Mouse (Mus musculus): ENCODE results near the gene Bola1. TPM values are rescaled to one million over a fixed set of nuclear protein-coding genes. Genes with fewer than 3 reads are reported as not detected.

Bola1 gene
- 39.6 and 42.5 TPM in 2 replicates for polyA plus RNA-seq (2012; rRNA removed)

DNA sequence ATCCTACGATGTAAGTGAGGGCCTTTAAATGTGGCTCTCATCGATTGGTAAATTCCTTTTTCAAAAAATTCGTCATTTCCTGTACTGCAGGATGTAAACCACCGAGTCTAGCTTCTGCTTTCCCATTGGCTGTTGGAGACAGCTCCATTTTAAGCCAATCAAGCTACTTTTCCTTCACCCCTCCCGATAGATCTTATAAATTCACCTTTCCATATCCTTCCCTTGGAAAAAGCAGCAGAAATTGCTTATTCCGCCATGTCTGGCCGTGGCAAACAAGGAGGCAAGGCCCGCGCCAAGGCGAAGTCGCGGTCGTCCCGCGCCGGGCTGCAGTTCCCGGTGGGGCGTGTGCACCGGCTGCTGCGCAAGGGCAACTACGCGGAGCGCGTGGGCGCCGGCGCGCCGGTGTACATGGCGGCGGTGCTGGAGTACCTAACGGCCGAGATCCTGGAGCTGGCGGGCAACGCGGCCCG, at the start of gene Bola1, which contains the start of gene Hist2h2ab:
Bola1 (minus strand) TSS at position 49 of the 470 bp plus-strand sequence.
Hist2h2ab (plus strand) TSS at position 205 of the 470 bp plus-strand sequence.

DNA sequence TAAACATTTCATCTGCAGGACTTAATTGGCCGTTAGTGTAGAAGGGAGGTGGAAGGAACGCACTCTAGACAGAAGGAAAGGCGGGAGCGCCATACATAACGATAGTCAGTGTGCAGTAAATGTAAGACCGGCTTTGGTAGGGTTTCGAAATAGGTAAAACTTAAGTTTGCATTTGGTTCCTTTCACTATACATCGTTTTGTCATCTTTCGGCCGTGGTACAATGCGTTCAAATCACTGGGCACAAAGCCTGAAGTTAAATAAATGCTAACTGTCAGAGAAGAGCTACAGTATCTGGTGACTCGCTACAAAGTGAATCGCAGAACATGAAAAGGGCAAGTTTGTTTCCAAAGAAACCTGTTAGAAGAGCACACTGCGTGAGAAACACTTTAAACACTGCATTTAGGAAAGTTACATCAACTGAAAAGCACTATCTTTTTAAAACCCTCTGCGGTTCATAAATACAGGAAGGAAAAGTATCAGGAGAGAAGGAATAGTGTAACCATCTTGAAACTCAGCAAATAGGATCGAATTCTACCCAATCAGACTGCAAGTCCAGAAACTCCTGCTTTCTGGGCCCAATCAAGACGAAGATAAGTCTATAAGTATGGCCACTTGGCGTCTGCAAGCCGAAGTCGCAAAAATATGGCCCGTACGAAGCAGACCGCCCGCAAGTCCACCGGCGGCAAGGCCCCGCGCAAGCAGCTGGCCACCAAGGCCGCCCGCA, 48.7 kb upstream of the Bola1 start, which contains the start of gene Hist2h3b:
Hist2h3b (plus strand) TSS at position 604 of the 725 bp plus-strand sequence.

DNA sequence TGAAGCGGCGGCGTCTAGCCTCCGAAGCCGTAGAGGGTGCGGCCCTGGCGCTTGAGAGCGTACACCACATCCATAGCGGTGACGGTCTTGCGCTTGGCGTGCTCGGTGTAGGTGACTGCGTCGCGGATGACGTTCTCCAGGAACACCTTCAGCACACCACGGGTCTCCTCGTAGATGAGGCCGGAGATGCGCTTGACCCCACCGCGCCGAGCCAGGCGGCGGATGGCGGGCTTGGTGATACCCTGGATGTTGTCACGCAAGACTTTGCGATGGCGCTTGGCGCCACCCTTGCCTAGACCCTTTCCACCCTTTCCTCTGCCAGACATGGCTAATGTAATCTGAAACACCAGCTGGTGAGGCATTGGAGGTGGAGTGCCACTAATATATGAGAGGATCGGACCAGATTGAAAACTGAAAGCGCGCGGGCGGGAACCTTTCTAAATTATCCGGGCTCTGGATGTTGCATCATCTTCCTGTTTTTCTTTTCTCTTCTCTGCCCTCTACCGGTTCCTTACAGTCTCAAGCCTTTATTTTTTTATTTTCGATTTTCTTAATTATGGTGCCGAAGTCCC, 43.6 kb upstream of the Bola1 start, which contains the start of gene Hist2h4:
Hist2h4 (minus strand) TSS at position 333 of the 572 bp plus-strand sequence.

DNA sequence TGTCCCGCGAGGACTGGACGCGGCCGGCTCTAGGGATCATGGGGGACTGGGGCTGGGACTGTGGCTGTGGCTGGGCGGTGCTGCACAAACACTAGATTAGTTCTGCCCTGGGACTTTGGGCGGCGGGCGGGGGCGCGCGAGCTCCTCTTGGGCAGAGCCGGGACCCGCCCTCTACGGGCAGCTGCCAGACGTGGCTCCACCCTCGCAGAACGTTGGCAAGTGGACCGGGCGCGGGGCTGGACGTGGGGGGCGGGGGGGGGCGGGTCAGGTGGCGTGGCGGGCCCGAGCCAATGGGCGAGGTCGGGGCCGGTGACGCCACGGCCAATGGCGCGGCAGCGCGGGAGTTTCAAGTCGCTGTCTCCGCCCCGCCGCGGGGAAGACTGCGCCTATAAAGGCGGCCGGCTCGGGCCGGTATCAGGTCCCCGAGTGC, 26.9 kb upstream of the Bola1 start, which contains the start of gene Hist2h3c1:
Hist2h3c1 (plus strand) TSS at position 259 of the 430 bp plus-strand sequence.

DNA sequence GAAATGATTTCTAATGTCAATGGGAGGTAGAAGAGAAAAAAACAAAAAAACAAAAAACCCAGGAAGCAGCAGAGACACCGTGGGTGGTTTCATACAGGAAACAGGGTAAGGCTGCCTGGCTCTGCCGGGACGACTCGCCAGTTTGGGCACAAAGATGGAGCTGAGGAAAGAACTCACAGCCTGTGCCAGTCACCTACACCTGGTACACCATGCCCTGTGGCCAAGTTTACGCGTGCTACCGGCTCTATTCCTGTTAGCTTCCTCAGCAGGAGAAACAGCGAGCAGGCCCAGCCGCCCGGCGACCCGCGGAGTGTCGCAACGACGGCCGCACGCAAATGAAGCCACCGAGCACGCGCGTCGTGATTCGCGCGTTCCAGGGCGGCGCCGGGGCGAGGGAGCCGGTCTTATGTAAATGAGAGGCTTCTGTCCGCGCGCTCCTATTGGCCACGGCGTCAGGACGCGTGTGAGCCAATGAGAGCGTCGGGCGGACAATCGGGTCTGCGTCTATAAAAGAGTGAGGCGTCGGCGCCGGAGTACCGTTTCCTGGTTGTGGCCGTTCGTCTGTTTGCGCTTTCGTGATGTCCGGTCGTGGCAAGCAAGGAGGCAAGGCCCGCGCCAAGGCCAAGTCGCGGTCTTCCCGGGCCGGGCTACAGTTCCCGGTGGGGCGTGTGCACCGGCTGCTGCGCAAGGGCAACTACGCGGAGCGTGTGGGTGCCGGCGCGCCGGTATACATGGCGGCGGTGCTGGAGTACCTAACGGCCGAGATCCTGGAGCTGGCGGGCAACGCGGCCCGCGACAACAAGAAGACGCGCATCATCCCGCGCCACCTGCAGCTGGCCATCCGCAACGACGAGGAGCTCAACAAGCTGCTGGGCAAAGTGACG, 25.7 kb upstream of the Bola1 start, which contains the start of gene Hist2h2aa1:
Hist2h2aa1 (plus strand) TSS at position 495 of the 884 bp plus-strand sequence.

DNA sequence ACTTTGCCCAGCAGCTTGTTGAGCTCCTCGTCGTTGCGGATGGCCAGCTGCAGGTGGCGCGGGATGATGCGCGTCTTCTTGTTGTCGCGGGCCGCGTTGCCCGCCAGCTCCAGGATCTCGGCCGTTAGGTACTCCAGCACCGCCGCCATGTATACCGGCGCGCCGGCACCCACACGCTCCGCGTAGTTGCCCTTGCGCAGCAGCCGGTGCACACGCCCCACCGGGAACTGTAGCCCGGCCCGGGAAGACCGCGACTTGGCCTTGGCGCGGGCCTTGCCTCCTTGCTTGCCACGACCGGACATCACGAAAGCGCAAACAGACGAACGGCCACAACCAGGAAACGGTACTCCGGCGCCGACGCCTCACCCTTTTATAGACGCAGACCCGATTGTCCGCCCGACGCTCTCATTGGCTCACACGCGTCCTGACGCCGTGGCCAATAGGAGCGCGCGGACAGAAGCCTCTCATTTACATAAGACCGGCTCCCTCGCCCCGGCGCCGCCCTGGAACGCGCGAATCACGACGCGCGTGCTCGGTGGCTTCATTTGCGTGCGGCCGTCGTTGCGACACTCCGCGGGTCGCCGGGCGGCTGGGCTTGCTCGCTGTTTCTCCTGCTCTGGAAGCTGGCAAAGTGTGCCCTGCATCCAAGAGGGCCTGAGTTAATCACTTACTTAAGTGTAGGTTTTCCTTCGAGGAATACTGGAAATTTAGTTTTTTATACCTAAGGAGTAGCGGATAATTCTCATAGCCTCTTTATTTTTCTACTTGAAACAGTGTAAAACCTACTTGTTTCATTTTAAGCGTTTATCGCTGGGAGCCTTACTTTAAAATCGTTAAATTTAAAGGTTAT, 20.7 kb upstream of the Bola1 start, which contains the start of gene Hist2h2aa2:
Hist2h2aa2 (minus strand) TSS at position 328 of the 850 bp plus-strand sequence.

DNA sequence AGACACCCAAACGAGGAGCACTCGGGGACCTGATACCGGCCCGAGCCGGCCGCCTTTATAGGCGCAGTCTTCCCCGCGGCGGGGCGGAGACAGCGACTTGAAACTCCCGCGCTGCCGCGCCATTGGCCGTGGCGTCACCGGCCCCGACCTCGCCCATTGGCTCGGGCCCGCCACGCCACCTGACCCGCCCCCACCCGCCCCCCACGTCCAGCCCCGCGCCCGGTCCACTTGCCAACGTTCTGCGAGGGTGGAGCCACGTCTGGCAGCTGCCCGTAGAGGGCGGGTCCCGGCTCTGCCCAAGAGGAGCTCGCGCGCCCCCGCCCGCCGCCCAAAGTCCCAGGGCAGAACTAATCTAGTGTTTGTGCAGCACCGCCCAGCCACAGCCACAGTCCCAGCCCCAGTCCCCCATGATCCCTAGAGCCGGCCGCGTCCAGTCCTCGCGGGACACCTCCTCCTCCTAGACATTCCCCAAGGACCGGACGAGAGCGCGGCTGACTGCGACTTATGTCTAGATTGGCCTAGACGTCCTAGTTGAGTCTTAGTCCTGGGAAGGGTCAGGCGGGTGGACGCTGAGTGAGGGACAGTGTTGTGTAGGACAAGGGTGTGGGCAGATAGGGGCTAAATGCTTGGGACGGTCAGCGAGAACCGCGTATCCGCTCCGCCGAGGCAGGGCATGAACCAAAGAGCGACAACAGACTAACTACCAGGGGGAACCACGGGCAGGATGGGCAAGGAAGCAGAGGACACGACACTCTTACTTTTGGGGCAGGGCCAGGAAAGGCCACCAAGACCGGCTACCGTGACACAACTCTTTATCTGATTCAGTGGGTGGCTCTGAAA, 19.7 kb upstream of the Bola1 start, which contains the start of gene Hist2h3c2:
Hist2h3c2 (minus strand) TSS at position 174 of the 840 bp plus-strand sequence.

DNA sequence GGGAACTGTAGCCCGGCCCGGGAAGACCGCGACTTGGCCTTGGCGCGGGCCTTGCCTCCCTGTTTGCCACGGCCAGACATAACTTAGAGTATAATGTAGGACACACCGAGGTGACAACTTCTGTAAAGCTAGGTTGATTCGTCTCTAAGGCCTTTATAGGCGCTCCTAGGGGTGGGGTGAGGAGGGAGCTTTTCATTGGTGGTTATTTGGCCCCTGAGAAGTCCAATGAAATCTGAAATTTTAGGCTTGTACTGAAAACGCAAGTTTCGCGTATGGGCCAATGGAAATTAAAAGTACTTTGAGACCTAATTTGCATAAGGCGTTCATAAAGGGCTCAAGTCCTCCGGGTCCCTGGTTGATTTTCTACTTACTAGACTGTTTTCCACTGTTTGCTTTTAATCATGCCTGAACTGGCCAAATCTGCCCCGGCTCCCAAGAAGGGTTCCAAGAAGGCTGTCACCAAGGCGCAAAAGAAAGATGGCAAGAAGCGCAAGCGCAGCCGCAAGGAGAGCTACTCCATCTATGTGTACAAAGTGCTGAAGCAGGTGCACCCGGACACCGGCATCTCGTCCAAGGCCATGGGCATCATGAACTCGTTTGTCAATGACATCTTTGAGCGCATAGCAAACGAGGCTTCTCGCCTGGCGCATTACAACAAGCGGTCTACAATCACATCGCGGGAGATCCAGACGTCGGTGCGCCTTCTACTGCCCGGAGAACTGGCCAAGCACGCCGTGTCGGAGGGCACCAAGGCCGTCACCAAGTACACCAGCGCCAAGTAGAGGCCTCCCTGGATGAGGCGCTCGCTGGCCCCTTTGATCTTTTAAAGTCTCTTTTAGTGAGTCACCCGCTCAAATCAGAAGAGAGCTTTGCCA, 1.5 kb upstream of the Bola1 start, which contains the start of the genes Hist2h2ac and Hist2h2be:
Hist2h2ac (minus strand) TSS at position 116 of the 875 bp plus-strand sequence.
Hist2h2be (plus strand) TSS at position 355 of the 875 bp plus-strand sequence.

DNA sequence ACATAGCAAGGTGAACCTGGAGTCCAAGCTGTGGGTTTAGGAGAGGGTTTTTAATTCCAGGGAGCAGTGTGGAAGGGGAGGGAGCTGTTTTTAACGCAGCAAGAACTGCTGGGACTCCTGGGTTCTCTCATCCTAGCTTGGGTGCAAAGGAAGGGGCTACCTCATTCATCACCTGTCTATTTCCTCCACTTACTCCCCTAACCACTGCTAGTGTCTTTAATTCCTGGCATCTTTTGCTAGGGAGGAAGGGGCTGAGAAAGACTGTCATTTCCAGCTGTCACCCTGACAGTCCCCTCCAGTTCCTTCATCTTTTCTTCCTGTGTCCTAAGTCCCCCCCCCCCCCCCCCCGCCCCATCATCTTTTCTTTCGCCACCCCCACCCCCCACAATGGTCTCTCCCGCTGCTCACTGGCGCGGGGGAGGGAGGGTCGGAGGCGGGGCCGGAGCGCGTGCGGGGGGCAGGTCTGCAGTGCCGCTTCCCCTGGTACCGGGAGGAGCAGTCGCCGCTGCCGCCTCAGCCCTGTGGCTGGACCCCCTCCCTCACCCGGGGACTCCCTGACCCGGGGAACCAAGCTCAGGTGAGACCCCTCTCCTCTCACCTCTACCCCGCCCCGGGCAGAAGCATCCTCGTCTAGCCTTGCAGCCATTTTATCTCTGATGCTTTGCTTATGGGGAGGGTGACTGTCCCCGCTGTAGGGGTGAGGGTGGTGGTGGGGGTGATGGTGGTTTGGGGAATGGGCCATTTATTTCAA, 38.6 kb downstream of the Bola1 start, which contains the start of gene Sv2a:
Sv2a (plus strand) TSS at position 425 of the 751 bp plus-strand sequence.

DNA sequence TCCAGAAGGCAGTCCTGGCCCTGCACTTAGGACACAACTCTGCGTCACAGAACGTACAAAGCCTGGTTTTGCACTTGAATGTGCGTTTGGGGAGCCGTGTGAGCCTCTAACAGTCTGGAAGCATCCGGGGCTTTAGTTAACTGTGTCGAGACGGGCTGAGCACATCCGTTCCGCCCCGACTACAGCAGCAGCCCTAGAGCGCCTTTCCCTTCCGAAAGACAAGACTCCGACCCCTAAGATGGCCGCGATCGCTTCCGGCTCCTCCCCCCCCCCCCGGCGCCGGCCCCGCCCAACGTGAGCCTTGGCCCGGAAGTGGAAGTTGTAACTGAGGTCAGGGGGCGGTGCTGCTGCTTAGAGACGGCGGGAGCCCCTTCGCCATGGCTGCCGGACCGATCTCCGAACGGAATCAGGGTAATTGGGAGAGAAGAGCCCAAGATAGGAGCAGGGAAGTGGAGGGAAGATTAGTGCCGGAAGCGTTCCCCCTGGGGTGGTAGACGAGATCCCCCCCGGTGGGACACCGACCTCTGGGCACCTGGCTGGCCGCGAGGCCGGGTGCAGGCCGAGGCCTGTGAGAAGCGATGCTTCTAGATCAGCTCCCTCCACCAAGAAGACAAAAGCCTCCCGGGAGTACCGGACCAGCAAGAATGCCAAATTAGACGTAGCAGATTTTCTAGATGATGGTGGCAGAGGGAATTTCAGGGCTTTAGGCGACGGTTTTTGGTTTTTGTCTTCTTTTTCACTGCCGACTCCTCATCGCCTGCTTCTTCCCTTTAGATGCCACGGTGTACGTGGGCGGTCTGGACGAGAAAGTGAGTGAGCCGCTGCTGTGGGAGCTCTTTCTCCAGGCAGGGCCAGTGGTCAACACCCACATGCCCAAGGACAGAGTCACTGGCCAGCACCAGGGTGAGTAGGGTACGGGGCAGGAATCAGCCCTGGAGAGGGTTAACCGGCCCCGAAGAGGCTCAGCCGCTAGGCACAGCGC, 47.0 kb downstream of the Bola1 start, which contains the start of gene Sf3b4:
Sf3b4 (plus strand) TSS at position 136 of the 982 bp plus-strand sequence.

DNA sequence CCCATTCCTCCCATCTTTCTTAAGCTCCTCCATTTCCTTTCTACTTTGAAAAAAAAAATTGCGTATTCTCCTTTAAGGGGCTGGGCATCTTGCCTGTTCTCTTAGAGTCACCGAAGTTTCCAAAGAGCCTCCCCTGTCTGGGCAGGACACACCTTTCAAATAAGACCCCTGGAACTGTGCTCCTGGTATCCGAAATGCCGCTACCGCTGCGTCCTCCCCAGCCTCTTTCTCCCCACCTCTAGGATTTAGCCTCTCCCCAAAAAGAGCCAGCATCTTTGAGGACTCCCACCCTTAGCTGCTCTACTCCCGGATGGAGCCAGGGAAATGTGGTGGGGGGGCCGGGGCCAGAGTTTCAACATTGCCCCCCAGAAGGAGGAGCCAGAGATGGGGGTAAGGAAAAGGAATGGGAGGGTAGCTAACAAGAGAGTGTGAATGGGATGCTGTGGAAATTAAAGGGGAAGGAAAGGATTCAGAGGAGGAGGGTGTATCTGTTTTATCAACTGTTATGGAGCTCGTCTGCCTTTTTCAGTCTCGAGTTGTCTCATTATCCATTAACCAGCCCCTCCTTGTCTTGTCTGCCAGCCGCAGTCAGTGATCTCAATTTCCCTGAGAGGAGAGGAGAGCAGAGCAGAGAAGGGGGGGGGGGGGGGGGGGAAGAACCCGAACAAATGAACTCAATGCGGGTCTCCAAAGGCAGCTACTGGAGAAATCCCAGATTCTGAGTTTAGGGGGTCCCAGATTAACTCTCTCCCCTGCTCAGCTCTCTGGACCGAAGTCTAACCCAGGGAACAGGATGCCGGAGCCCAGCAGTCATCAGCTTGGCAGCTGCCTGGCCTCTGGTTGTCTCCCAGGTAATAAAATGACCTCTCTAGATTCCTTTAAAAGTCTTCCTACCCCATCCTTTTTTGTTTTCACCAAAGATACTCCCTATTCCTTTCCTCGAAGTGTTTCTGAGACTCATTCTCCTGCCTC, 57.4 kb downstream of the Bola1 start, which contains the start of gene Mtmr11:
Mtmr11 (plus strand) TSS at position 136 of the 972 bp plus-strand sequence.

